Mouse (Mus musculus) liver, embryonic 15.5 days (tissue): ENCODE measurements around the gene Rhox3f. TPM values are rescaled to one million over a fixed set of nuclear protein-coding genes. Genes with fewer than 3 reads are reported as not detected.
"Not testable (repeated sequence)": the region's sequence is repeated elsewhere in the genome, so short reads cannot be mapped to it uniquely, and the experiment has no call there.

Experiments
- ATAC-seq: fragments of 200-750 bp; cut with Nextera tagmentation; 2 replicates; pipeline ENCODE4 v1.8.0; 2017; ENCODE audit warnings: moderate number of reproducible peaks, mild to moderate bottlenecking, moderate library complexity; ENCODE audit not compliant: insufficient read depth
- H3K27ac ChIP-seq: fragments of 300-500 bp; sonication (generic); replicated peaks from 2 replicates; pipeline ENCODE4 v1.5.1; 2015; ENCODE audit warnings: mild to moderate bottlenecking, inconsistent platforms
- H3K27me3 ChIP-seq: fragments of 300-500 bp; sonication (generic); 2 replicates; pipeline ENCODE4 v1.6.1; 2015; ENCODE audit warnings: mild to moderate bottlenecking, inconsistent platforms
- H3K36me3 ChIP-seq: fragments of 300-500 bp; sonication (generic); replicated peaks from 2 replicates; pipeline ENCODE4 v1.6.1; 2015; ENCODE audit warnings: moderate library complexity, mild to moderate bottlenecking, inconsistent platforms
- H3K4me1 ChIP-seq: fragments of 300-500 bp; sonication (generic); replicated peaks from 2 replicates; pipeline ENCODE4 v1.6.1; 2015; ENCODE audit warnings: inconsistent platforms
- H3K4me2 ChIP-seq: fragments of 300-500 bp; sonication (generic); 2 replicates; pipeline ENCODE4 v1.6.1; 2015; ENCODE audit warnings: moderate library complexity, mild to moderate bottlenecking, inconsistent platforms
- H3K4me3 ChIP-seq: fragments of 300-500 bp; sonication (generic); replicated peaks from 2 replicates; pipeline ENCODE4 v1.5.1; 2015; ENCODE audit warnings: mild to moderate bottlenecking, inconsistent platforms
- H3K9ac ChIP-seq: fragments of 300-500 bp; sonication (generic); 2 replicates; pipeline ENCODE4 v1.6.1; 2015; ENCODE audit warnings: moderate library complexity, mild to moderate bottlenecking, inconsistent platforms
- H3K9me3 ChIP-seq: fragments of 300-500 bp; sonication (generic); replicated peaks from 2 replicates; pipeline ENCODE4 v1.6.1; 2016; ENCODE audit warnings: inconsistent platforms
- WGBS: fragments of 180-500 bp; shearing (Covaris S2); methylation state at CpG from one replicate; pipeline ENCODE4 v1.1.7; 2015; ENCODE audit warnings: mixed read lengths; ENCODE audit not compliant: insufficient replicate concordance; 5-methylcytosine and 5-hydroxymethylcytosine counted together
- polyA plus RNA-seq: library from polyadenylated mRNA; unstranded; fragments of >200 nt; fragmentation: Nextera tagmentation; extraction: Ambion mirVana; gene quantifications from 2 replicates; pipeline ENCODE4 v1.2.1, GENCODE M21; 2015

The Rhox3f gene
- not detected in 2 replicates for polyA plus RNA-seq

DNA sequence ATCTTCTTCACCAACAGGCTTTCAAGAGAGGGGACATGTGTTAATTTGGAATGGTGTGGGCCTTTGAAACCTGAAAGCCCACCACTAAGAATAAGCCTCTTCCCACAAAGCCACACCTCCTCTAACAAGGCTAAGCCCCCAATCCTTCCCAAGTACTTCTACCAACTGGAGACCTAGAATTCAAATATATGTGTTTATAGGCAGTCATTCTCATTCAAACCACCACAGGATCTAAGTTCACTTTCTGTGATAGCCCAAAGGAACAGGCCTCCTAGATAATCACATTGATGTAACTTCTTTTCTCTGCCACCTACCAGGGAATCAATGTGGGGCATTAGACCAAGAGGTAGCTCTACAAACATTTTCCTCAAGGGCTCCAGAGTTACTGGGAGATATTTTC, at the start of gene Rhox3f:
TSS of gene Rhox3f (plus strand) at position 301 of the 400 bp plus-strand sequence.
- not testable (repeated sequence) for H3K27ac ChIP-seq, H3K4me2 ChIP-seq, H3K9ac ChIP-seq, H3K9me3 ChIP-seq, ATAC-seq, H3K27me3 ChIP-seq, H3K4me3 ChIP-seq, H3K36me3 ChIP-seq, H3K4me1 ChIP-seq

DNA sequence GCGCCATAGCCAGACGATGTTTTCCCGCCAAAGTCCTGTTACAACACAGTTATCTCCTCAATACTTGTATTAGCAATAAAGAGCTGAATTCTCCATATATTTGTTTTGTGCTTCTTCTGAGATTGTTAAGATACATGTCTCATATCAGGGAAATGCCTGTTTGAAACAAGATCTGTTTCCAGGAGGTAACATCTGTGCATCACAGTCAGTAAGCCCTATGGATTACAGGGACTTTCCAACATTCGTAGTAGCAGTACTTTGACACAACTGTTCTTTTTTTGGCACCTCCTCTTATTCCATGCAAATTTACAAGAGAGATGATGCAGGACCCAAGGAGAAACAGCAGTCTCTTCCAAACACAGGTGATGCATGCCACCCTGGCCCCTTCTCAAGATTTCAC, 39.1 kb upstream of the Rhox3f start, which contains the start of gene Rhox3e:
TSS of gene Rhox3e (plus strand) at position 301 of the 400 bp plus-strand sequence.
- not testable (repeated sequence) for H3K4me3 ChIP-seq, H3K27me3 ChIP-seq, H3K9me3 ChIP-seq, H3K4me1 ChIP-seq, H3K27ac ChIP-seq, H3K4me2 ChIP-seq, H3K36me3 ChIP-seq, H3K9ac ChIP-seq, ATAC-seq
- WGBS: no CpG with 5 or more reads among the region's 4 CpGs

DNA sequence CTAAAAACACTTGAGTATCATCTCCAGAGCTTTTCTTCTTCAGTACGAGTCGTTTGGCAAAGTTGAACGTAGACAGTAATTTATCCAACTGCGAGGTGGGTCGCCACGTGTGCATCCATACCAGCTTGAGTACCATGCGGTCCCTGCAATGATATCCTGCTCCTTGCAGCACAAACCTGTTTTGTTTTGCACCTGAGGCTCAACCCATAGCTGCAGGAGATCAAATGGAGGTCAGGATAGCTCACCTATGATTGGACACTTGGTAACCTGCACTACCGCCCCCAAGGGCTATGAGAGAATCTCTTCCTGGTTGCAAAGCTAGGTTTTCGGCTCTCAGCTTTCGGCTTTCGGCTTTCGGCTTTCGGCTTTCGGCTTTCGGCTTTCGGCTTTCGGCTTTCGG, 23.7 kb upstream of the Rhox3f start, which contains the start of gene Rhox4e:
TSS of gene Rhox4e (plus strand) at position 301 of the 400 bp plus-strand sequence.
- ATAC-seq, H3K27me3 ChIP-seq, H3K9ac ChIP-seq, H3K9me3 ChIP-seq, H3K4me2 ChIP-seq, H3K27ac ChIP-seq, H3K4me1 ChIP-seq, H3K4me3 ChIP-seq, H3K36me3 ChIP-seq: not testable (repeated sequence)
- 86% methylated on average over 10 of the region's 18 CpGs for WGBS

DNA sequence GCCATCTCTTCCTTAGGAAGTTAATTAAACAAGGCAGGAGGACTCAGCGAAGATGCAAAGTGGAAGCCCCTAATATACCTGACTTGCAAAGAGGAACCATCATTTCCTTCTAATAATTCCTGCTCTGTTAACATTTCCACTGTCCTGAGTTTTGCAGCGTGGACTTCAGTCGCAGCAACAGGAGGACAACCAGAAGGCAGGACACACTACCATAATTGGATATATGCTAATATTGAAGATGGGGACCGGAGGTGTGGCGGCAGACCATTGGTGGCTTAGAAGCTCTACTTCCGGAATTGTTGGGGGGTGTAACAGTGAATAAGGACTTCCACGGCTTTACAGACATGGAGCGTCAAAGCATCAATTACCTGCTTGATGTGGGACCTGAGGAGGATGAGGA, 9.7 kb upstream of the Rhox3f start, which contains the start of gene Rhox2f:
TSS of gene Rhox2f (plus strand) at position 301 of the 400 bp plus-strand sequence.
- H3K27ac ChIP-seq, H3K36me3 ChIP-seq, H3K4me3 ChIP-seq, H3K4me1 ChIP-seq, H3K4me2 ChIP-seq, H3K9me3 ChIP-seq, H3K9ac ChIP-seq, H3K27me3 ChIP-seq, ATAC-seq: not testable (repeated sequence)
- 69% methylated on average over 8 of the region's 8 CpGs for WGBS

DNA sequence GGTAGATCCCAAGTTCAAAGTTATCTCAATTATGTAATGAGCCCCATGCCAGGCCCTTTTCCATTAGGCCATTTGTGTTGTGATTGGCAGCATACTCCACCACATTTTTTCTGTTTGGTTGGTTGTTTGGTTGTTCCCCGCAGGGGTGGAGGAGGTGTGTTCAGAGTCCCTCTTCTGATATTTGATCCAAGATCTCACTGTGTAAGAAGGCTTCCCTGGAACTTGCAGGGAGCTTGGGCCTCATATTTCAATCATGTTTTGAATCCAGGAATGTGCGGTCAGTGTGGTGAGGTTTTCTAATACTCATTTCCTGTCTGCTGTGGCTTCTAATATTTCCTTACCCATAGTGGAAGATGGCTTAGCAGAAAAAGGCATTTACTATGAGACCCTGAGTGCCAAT, 8.2 kb upstream of the Rhox3f start:
- H3K27me3 ChIP-seq, H3K4me2 ChIP-seq, H3K9me3 ChIP-seq, H3K4me1 ChIP-seq, H3K36me3 ChIP-seq, H3K9ac ChIP-seq, H3K27ac ChIP-seq, ATAC-seq, H3K4me3 ChIP-seq: not testable (repeated sequence)
- WGBS: 44% methylated on average over 2 of the region's 2 CpGs

DNA sequence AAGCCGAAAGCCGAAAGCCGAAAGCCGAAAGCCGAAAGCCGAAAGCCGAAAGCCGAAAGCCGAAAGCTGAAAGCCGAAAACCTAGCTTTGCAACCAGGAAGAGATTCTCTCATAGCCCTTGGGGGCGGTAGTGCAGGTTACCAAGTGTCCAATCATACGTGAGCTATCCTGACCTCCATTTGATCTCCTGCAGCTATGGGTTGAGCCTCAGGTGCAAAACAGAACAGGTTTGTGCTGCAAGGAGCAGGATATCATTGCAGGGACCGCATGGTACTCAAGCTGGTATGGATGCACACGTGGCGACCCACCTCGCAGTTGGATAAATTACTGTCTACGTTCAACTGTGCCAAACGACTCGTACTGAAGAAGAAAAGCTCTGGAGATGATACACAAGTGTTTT, 26.8 kb downstream of the Rhox3f start, which contains the start of gene Rhox4f:
TSS of gene Rhox4f (minus strand) at position 101 of the 400 bp plus-strand sequence.
- 78% methylated on average over 17 of the region's 19 CpGs for WGBS

DNA sequence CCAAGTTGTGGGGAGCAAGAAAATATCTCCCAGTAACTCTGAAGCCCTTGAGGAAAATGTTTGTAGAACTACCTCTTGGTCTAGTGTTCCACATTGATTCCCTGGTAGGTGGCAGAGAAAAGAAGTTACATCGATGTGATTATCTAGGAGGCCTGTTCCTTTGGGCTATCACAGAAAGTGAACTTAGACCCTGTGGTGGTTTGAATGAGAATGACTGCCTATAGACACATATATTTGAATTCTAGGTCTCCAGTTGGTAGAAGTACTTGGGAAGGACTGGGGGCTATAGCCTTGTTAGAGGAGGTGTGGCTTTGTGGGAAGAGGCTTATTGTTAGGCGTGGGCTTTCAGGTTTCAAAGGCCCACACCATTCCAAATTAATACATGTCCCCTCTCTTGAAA, 47.7 kb downstream of the Rhox3f start, which contains the start of gene Rhox3g:
TSS of gene Rhox3g (minus strand) at position 101 of the 400 bp plus-strand sequence.
- H3K4me3 ChIP-seq, H3K9ac ChIP-seq, H3K9me3 ChIP-seq, H3K4me1 ChIP-seq, ATAC-seq, H3K36me3 ChIP-seq, H3K27me3 ChIP-seq, H3K4me2 ChIP-seq, H3K27ac ChIP-seq: not testable (repeated sequence)
- WGBS: 78% methylated on average over 2 of the region's 2 CpGs

More for the DNA sequence above, 26.8 kb downstream of the Rhox3f start, which contains the start of gene Rhox4f:
- not testable (repeated sequence) for H3K4me1 ChIP-seq, ATAC-seq, H3K4me2 ChIP-seq, H3K9ac ChIP-seq, H3K27me3 ChIP-seq, H3K4me3 ChIP-seq, H3K27ac ChIP-seq, H3K36me3 ChIP-seq, H3K9me3 ChIP-seq

Other genes starting within 250 kb of the Rhox3f start
- gene Rhox3a2, start 201.0 kb upstream of the Rhox3f start, polyA plus RNA-seq: not detected in 2 replicates
- gene Rhox4a2, start 190.1 kb upstream of the Rhox3f start, polyA plus RNA-seq: not detected in 2 replicates
- not detected in 2 replicates for gene Rhox2b, start 168.9 kb upstream of the Rhox3f start, polyA plus RNA-seq
- gene Rhox4b, start 148.5 kb upstream of the Rhox3f start, polyA plus RNA-seq: not detected in 2 replicates
- not detected in 2 replicates for gene Rhox2c, start 127.3 kb upstream of the Rhox3f start, polyA plus RNA-seq
- not detected in 2 replicates for gene Rhox3c, start 122.4 kb upstream of the Rhox3f start, polyA plus RNA-seq
- not detected in 2 replicates for gene Rhox4c, start 100.7 kb upstream of the Rhox3f start, polyA plus RNA-seq
- not detected in 2 replicates for gene Rhox2d, start 87.6 kb upstream of the Rhox3f start, polyA plus RNA-seq
- gene Rhox4d, start 66.6 kb upstream of the Rhox3f start, polyA plus RNA-seq: not detected in 2 replicates
- not detected in 2 replicates for gene Rhox2e, start 50.5 kb upstream of the Rhox3f start, polyA plus RNA-seq
- not detected in 2 replicates for gene Rhox3e, start 39.0 kb upstream of the Rhox3f start, polyA plus RNA-seq
- not detected in 2 replicates for gene Rhox4e, start 23.6 kb upstream of the Rhox3f start, polyA plus RNA-seq
- not detected in 2 replicates for gene Rhox2f, start 9.6 kb upstream of the Rhox3f start, polyA plus RNA-seq
- gene Rhox4f, start 26.7 kb downstream of the Rhox3f start, polyA plus RNA-seq: not detected in 2 replicates
- not detected in 2 replicates for gene Rhox3g, start 47.6 kb downstream of the Rhox3f start, polyA plus RNA-seq
- gene Rhox2g, start 62.5 kb downstream of the Rhox3f start, polyA plus RNA-seq: not detected in 2 replicates
- gene Rhox4g, start 70.3 kb downstream of the Rhox3f start, polyA plus RNA-seq: not detected in 2 replicates
- gene Rhox3h, start 87.8 kb downstream of the Rhox3f start, polyA plus RNA-seq: not detected in 2 replicates
- gene Rhox2h, start 92.3 kb downstream of the Rhox3f start, polyA plus RNA-seq: not detected in 2 replicates
- gene Rhox5, start 223.8 kb downstream of the Rhox3f start, polyA plus RNA-seq: 1.3 TPM in 2 replicates
- not detected in 2 replicates for gene Rhox6, start 245.9 kb downstream of the Rhox3f start, polyA plus RNA-seq